Mouse (Mus musculus): ENCODE results near the gene Gm6176.
"Not testable (repeated sequence)": the region's sequence is repeated elsewhere in the genome, so short reads cannot be mapped to it uniquely, and the experiment has no call there.

Gene Gm6176

GRCm38 (mm10) chr7:22056205-22056604 lies at the start of gene Gm6176:
Gene Gm6176 (minus strand): TSS chr7:22056305.
- not testable (repeated sequence) for DNase-seq

GRCm38 (mm10) chr7:22068757-22069156 lies 12.7 kb upstream of the Gm6176 start, which contains the start of gene Vmn1r139:
Gene Vmn1r139 (plus strand): TSS chr7:22069057.
- not testable (repeated sequence) for DNase-seq

GRCm38 (mm10) chr7:22028797-22029196 lies 27.3 kb downstream of the Gm6176 start, which contains the start of gene Vmn1r138:
Gene Vmn1r138 (minus strand): TSS chr7:22028897.
- not testable (repeated sequence) for DNase-seq
